Mouse (Mus musculus) kidney, adult 2 months (tissue): ENCODE measurements around the gene Ifitm1.

Experiments used
- CTCF ChIP-seq: fragments of 200-500 bp; conservative IDR thresholded peaks from 2 replicates; pipeline ENCODE4 v1.5.1; 2011; ENCODE audit warnings: low read depth, mild to moderate bottlenecking, control low read depth, low read length, moderate library complexity, mixed read lengths; ENCODE audit not compliant: insufficient read depth, insufficient read length
- POLR2A ChIP-seq: fragments of 200-500 bp; IDR thresholded peaks from one replicate; pipeline ENCODE4 v1.6.1; 2011; ENCODE audit warnings: low read depth, low read length, control low read depth

DNA sequence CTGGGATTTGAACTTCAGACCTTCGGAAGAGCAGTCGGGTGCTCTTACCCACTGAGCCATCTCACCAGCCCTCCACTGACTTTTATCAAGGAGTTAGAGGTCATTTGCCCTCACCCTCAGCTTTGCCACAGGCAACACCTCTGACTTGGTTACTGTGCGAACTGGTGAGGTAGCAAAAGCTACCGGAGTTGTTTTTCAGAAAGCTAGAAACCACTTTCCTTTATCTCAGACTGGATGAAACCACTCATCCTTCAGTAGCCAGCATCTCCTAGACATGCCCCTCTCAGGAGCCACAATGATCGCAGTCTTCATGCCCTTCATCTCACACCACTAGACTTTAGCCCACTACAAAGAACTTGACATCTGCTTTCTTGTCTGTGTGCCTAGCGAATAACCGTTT, 15.9 kb downstream of the Ifitm1 start:
- TF ChIP-seq POLR2A (no peak), CTCF (no peak)
